Mouse (Mus musculus) liver, postnatal 0 days (tissue): ENCODE results near the gene Fxyd5.

Source experiments
- CTCF ChIP-seq: sonication (generic); IDR thresholded peaks from 2 replicates; pipeline ENCODE4 v1.5.1; 2016; ENCODE audit warnings: antibody characterized with exemption, low read depth
- EP300 ChIP-seq: IDR thresholded peaks from 2 replicates; pipeline ENCODE4 v1.6.1; 2016; ENCODE audit warnings: antibody characterized with exemption, low read depth, mild to moderate bottlenecking

DNA sequence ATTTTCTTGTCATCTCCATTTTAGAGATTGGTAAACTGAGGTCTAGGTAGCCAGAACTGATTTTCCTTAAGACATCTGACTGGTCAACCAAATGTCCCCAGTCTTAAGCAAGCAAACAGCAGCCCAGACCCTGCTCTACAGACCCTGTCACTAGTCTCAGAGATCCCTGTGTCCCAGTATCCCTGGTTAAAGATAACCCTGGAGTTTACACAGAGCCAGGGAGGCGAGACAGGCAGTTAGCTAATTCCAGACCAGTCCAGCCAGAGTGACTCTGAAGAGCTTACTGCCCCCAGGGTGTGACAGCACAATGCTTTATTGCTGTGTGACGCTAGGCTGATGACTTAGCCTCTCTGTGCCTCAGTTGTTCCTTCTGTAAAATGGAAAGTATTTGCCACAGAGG is 14.8 kb upstream of the Fxyd5 start, which contains the start of gene Fxyd1:
- TF ChIP-seq CTCF = no peak
- TF ChIP-seq EP300 = no peak
